Mouse (Mus musculus): ENCODE measurements around the gene Trpc7. TPM values are rescaled to one million over a fixed set of nuclear protein-coding genes. Genes with fewer than 3 reads are reported as not detected.

Trpc7 gene
- polyA plus RNA-seq, 1 experiment from 2014 or later, result 0.20 TPM

DNA sequence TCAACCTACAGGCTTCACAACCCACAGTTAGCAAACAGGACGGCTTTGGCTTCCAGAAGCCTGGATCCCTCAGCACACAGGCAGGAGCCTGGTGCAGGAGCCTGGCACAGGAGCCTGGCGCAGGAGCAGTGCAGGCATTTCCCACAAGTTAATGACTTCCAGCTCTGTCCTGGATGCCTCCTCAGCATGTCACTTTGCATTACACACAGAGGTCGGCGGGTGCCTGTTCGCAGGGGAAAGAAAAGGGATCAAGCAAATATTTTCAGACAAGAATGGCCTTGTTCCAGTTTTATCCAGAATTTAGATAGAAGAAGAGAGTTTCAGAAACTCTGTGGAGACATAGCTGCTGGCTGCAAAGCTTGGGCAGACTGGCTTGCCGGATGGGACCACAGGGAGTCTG, 33.8 kb downstream of the Trpc7 start:
- Histone ChIP-seq H3K27ac (ENCODE audit: low read depth, low read length) (no peak overlapping the region), H3K4me1 (replicated peaks; ENCODE audit: control insufficient read depth, insufficient read depth, low read length) (no peaks in the 10 kb centered on the region), H3K36me3 (ENCODE audit: control insufficient read depth, insufficient read depth) (no peaks in the 10 kb centered on the region), H3K4me3 (ENCODE audit: low read depth, low read length) (no peak overlapping the region), H3K4me2 (replicated peaks; ENCODE audit: low read depth) (no peak overlapping the region), H3K9me3 (ENCODE audit: control insufficient read depth) (no peaks in the 10 kb centered on the region), H3K27me3 (replicated peaks; ENCODE audit: control insufficient read depth, insufficient read depth, low read length) (no peaks in the 10 kb centered on the region), H3K9ac (ENCODE audit: low read depth, low read length) (no peak overlapping the region)
- 57% methylated on average over 6 of the region's 6 CpGs for WGBS
- ATAC-seq, result no peak
- no peak for TF ChIP-seq CTCF (IDR thresholded peaks at IDR 0.05; ENCODE audit: low read depth)

GRCm38 (mm10) chr13:56854506-56854905, 41.3 kb downstream of the Trpc7 start:
- Histone ChIP-seq H3K4me2 (replicated peaks; ENCODE audit: low read depth) (no peak overlapping the region), H3K36me3 (ENCODE audit: control insufficient read depth, insufficient read depth) (no peaks in the 10 kb centered on the region), H3K4me1 (replicated peaks; ENCODE audit: control insufficient read depth, insufficient read depth, low read length) (no peaks in the 10 kb centered on the region), H3K4me3 (ENCODE audit: low read depth, low read length) (no peak overlapping the region), H3K9me3 (ENCODE audit: control insufficient read depth) (no peaks in the 10 kb centered on the region), H3K9ac (ENCODE audit: low read depth, low read length) (no peak overlapping the region), H3K27me3 (replicated peaks; ENCODE audit: control insufficient read depth, insufficient read depth, low read length) (no peaks in the 10 kb centered on the region), H3K27ac (ENCODE audit: low read depth, low read length) (no peak overlapping the region)
- TF ChIP-seq CTCF (IDR thresholded peaks at IDR 0.05; ENCODE audit: low read depth), result no peak
- ATAC-seq, result no peak
- WGBS, result 66% methylated on average over 8 of the region's 8 CpGs

DNA sequence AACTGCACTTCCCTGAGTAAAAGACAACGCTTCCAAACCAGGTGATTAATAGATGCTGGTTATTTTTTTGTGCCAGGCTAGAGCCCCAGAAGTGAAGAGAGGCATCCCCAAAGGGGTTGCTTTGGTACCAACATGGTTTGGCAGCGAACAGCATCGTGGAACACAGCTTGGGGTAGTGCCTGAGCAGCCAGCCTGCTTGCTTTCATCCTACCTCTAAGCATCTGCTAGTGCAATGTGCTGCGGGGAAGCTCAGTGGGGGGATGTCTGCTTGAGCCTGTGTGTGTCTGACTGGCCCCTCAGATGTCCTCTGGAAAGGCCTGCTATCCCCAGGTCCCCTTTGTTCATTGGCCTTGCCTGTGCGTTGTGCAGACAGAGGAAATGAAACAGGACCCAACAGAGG, 42.4 kb downstream of the Trpc7 start:
- no peaks in the 10 kb centered on the region for H3K9me3 ChIP-seq (ENCODE audit: control insufficient read depth)
- no peaks in the 10 kb centered on the region for H3K36me3 ChIP-seq (ENCODE audit: control insufficient read depth, insufficient read depth)
- no peak for ATAC-seq
- H3K9ac ChIP-seq (ENCODE audit: low read depth, low read length), result no peak overlapping the region
- no peaks in the 10 kb centered on the region for H3K27me3 ChIP-seq (replicated peaks; ENCODE audit: control insufficient read depth, insufficient read depth, low read length)
- no peaks in the 10 kb centered on the region for H3K4me1 ChIP-seq (replicated peaks; ENCODE audit: control insufficient read depth, insufficient read depth, low read length)
- H3K27ac ChIP-seq (ENCODE audit: low read depth, low read length), result no peak overlapping the region
- H3K4me2 ChIP-seq (replicated peaks; ENCODE audit: low read depth), result no peak overlapping the region
- H3K4me3 ChIP-seq (ENCODE audit: low read depth, low read length), result no peak overlapping the region
- no peak for TF ChIP-seq CTCF (IDR thresholded peaks at IDR 0.05; ENCODE audit: low read depth)
- 74% methylated on average over 5 of the region's 5 CpGs for WGBS

GRCm38 (mm10) chr13:56845866-56846265, 49.9 kb downstream of the Trpc7 start:
- no peaks in the 10 kb centered on the region for H3K4me1 ChIP-seq (replicated peaks; ENCODE audit: control insufficient read depth, insufficient read depth, low read length)
- ATAC-seq, result no peak
- TF ChIP-seq CTCF (IDR thresholded peaks at IDR 0.05; ENCODE audit: low read depth), result no peak
- H3K9me3 ChIP-seq (ENCODE audit: control insufficient read depth), result no peaks in the 10 kb centered on the region
- H3K4me2 ChIP-seq (replicated peaks; ENCODE audit: low read depth), result no peak overlapping the region
- no peak overlapping the region for H3K9ac ChIP-seq (ENCODE audit: low read depth, low read length)
- no peaks in the 10 kb centered on the region for H3K36me3 ChIP-seq (ENCODE audit: control insufficient read depth, insufficient read depth)
- no peak overlapping the region for H3K27ac ChIP-seq (ENCODE audit: low read depth, low read length)
- 80% methylated on average over 3 of the region's 3 CpGs for WGBS
- no peak overlapping the region for H3K4me3 ChIP-seq (ENCODE audit: low read depth, low read length)
- no peaks in the 10 kb centered on the region for H3K27me3 ChIP-seq (replicated peaks; ENCODE audit: control insufficient read depth, insufficient read depth, low read length)

DNA sequence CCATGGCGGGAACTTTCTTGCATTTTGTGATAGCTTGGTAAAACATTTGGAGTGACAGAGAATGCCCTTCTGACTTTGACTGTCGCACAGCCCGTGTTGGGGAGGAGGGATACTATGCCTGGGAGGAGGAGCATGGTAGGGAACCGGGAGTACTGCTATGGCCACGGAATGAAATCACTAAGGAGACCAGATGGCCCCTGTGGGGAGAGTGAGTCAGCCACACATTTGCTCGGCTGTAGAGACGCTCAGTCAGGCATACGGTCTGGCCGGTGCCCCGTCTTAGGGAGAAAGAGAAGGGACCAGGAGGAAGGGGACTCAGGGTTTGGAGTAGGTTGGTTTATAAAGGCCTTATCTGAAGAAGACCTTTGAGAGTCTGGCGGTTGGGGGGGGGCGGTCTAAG, 80.3 kb downstream of the Trpc7 start:
- 89% methylated on average over 12 of the region's 12 CpGs for WGBS
- TF ChIP-seq CTCF (IDR thresholded peaks at IDR 0.05; ENCODE audit: low read depth), result no peak
- H3K4me3 ChIP-seq (ENCODE audit: low read depth, low read length), result no peak overlapping the region
- H3K27me3 ChIP-seq (replicated peaks; ENCODE audit: control insufficient read depth, insufficient read depth, low read length), result no peaks in the 10 kb centered on the region; the same call in 1 of the 2 replicates
- no peaks in the 10 kb centered on the region for H3K4me1 ChIP-seq (replicated peaks; ENCODE audit: control insufficient read depth, insufficient read depth, low read length)
- H3K4me2 ChIP-seq (replicated peaks; ENCODE audit: low read depth), result no peak overlapping the region
- H3K9me3 ChIP-seq (ENCODE audit: control insufficient read depth), result no peaks in the 10 kb centered on the region
- no peak overlapping the region for H3K27ac ChIP-seq (ENCODE audit: low read depth, low read length)
- ATAC-seq, result no peak
- no peak overlapping the region for H3K9ac ChIP-seq (ENCODE audit: low read depth, low read length)
- no peaks in the 10 kb centered on the region for H3K36me3 ChIP-seq (ENCODE audit: control insufficient read depth, insufficient read depth)

DNA sequence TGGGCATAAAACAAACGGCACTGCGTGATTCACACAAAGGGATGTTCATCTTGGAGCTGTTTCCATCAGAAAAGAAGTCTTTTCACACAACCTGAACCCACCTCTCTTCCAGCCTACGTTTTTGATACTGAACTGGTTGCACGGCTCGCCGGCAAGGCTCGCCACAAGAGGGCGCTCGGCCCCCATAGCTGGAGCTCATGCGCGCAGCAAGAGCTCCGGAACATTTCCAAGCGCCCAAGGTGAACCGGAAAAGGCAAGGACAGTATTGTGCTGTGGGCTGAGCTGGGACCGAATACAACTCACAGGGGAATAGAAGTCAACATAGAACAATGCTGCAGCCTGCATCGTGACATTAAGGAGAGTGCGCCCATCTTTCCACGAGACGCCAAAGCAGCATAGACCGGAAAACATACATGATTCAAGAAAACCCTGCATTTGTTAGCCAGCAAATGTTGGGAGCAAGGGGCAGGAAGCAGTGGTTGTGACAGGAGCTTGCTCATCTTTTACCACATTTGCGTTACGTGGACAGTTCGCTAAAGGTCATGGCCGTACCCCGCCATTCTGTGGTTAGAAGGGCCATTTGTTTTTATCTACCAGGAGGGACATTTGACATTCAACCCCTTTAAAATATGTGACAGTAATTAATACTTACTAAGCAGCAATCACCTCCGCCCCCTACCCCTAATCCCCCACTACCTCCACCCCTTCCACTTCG, 88.9 kb downstream of the Trpc7 start:
- TF ChIP-seq CTCF (IDR thresholded peaks at IDR 0.05; ENCODE audit: low read depth), result peak; percentile 99
- ATAC-seq, result peak; percentile 53; the same call in 1 of the 2 replicates
- 7% methylated on average over 27 of the region's 27 CpGs for WGBS

More for the DNA sequence above, 88.9 kb downstream of the Trpc7 start:
- no peaks in the 10 kb centered on the region for H3K36me3 ChIP-seq (ENCODE audit: control insufficient read depth, insufficient read depth)
- no peaks in the 10 kb centered on the region for H3K9me3 ChIP-seq (ENCODE audit: control insufficient read depth)
- peak overlapping the region; percentile 8; the same call in 1 of the 2 replicates for H3K4me3 ChIP-seq (ENCODE audit: low read depth, low read length)
- H3K4me1 ChIP-seq (replicated peaks; ENCODE audit: control insufficient read depth, insufficient read depth, low read length), result 0 out of 2 replicates have a peak, but pooled peaks cover 3% of the 10 kb centered on the region
- no peak overlapping the region for H3K9ac ChIP-seq (ENCODE audit: low read depth, low read length)
- H3K4me2 ChIP-seq (replicated peaks; ENCODE audit: low read depth), result peak overlapping the region; percentile 55
- H3K27ac ChIP-seq (ENCODE audit: low read depth, low read length), result no peak overlapping the region
- no peaks in the 10 kb centered on the region for H3K27me3 ChIP-seq (replicated peaks; ENCODE audit: control insufficient read depth, insufficient read depth, low read length)

All from intestine, postnatal 0 days (tissue).